Mouse (Mus musculus): ENCODE data around the gene Igsf21.

The Igsf21 gene

GRCm38 (mm10) chr4:140047807-140048362 lies 198.7 kb downstream of the Igsf21 start:
- no peak for DNase-seq (ENCODE audit: low spot score)

- DNase-seq (ENCODE audit: low spot score) = no peak
These were observed 202.6 kb downstream of the Igsf21 start for GRCm38 (mm10) chr4:140043953-140044352.

- DNase-seq (ENCODE audit: low spot score) = no peak
These were observed 207.8 kb downstream of the Igsf21 start for GRCm38 (mm10) chr4:140038586-140039411.

- no peak for DNase-seq (ENCODE audit: low spot score)
These were observed 208.7 kb downstream of the Igsf21 start for GRCm38 (mm10) chr4:140037784-140038387.

- DNase-seq (ENCODE audit: low spot score) = no peak
These were observed 211.4 kb downstream of the Igsf21 start for GRCm38 (mm10) chr4:140035232-140035631.

- DNase-seq (ENCODE audit: low spot score) = peak; percentile 17
These were observed 213.2 kb downstream of the Igsf21 start for GRCm38 (mm10) chr4:140033394-140033793.

- DNase-seq (ENCODE audit: low spot score) = no peak
These were observed 216.2 kb downstream of the Igsf21 start for GRCm38 (mm10) chr4:140030415-140030814.

- DNase-seq (ENCODE audit: low spot score) = no peak
These were observed 216.6 kb downstream of the Igsf21 start for GRCm38 (mm10) chr4:140030040-140030386.

- no peak for DNase-seq (ENCODE audit: low spot score)
These were observed 217.1 kb downstream of the Igsf21 start for GRCm38 (mm10) chr4:140029324-140030039.

- no peak for DNase-seq (ENCODE audit: low spot score)
These were observed 222.8 kb downstream of the Igsf21 start for GRCm38 (mm10) chr4:140023833-140024232.

GRCm38 (mm10) chr4:140015916-140016315 lies 230.7 kb downstream of the Igsf21 start:
- no peak for DNase-seq (ENCODE audit: low spot score)

GRCm38 (mm10) chr4:140010728-140011470 lies 235.7 kb downstream of the Igsf21 start:
- no peak for DNase-seq (ENCODE audit: low spot score)

GRCm38 (mm10) chr4:140004932-140005331 lies 241.7 kb downstream of the Igsf21 start:
- DNase-seq (ENCODE audit: low spot score) = no peak

GRCm38 (mm10) chr4:140004170-140004569 lies 242.4 kb downstream of the Igsf21 start:
- peak; percentile 50 for DNase-seq (ENCODE audit: low spot score)

GRCm38 (mm10) chr4:140002069-140002468 lies 244.5 kb downstream of the Igsf21 start:
- DNase-seq (ENCODE audit: low spot score) = no peak

GRCm38 (mm10) chr4:140000911-140001310 lies 245.7 kb downstream of the Igsf21 start:
- no peak for DNase-seq (ENCODE audit: low spot score)

- DNase-seq (ENCODE audit: low spot score) = no peak
These were observed 247.6 kb downstream of the Igsf21 start for GRCm38 (mm10) chr4:139999033-139999432.

GRCm38 (mm10) chr4:139995659-139996058 lies 250.9 kb downstream of the Igsf21 start:
- no peak for DNase-seq (ENCODE audit: low spot score)

GRCm38 (mm10) chr4:139993111-139993755 lies 253.4 kb downstream of the Igsf21 start:
- DNase-seq (ENCODE audit: low spot score) = no peak

GRCm38 (mm10) chr4:139986913-139987312 lies 259.7 kb downstream of the Igsf21 start:
- DNase-seq (ENCODE audit: low spot score) = no peak

- peak; percentile 44 for DNase-seq (ENCODE audit: low spot score)
These were observed 267.9 kb downstream of the Igsf21 start for GRCm38 (mm10) chr4:139978716-139979115.

Data from lung, postnatal 25 days (tissue).